Mouse (Mus musculus) testis, adult 2 months (tissue): Measurements from ENCODE around the gene S100a11. TPM values are rescaled to one million over a fixed set of nuclear protein-coding genes. Genes with fewer than 3 reads are reported as not detected.

Source experiments
- H3K27ac ChIP-seq: fragments of 200-500 bp; 2 replicates; pipeline ENCODE4 v1.5.1; 2012; ENCODE audit warnings: low read depth, low read length; ENCODE audit not compliant: control insufficient read depth, insufficient read depth
- H3K27me3 ChIP-seq: fragments of 200-500 bp; 2 replicates; pipeline ENCODE4 v1.6.1; 2012; ENCODE audit warnings: mild to moderate bottlenecking, low read length, moderate library complexity; ENCODE audit not compliant: control insufficient read depth, insufficient read depth
- H3K36me3 ChIP-seq: fragments of 200-500 bp; 2 replicates; pipeline ENCODE4 v1.6.1; 2012; ENCODE audit warnings: mild to moderate bottlenecking, low read length; ENCODE audit not compliant: control insufficient read depth, insufficient read depth
- H3K4me1 ChIP-seq: fragments of 200-500 bp; 2 replicates; pipeline ENCODE4 v1.6.1; 2012; ENCODE audit warnings: low read length; ENCODE audit not compliant: control insufficient read depth, insufficient read depth
- H3K4me3 ChIP-seq: fragments of 200-500 bp; 2 replicates; pipeline ENCODE4 v1.5.1; 2012; ENCODE audit warnings: low read depth, mild to moderate bottlenecking, low read length, moderate library complexity, mixed read lengths; ENCODE audit not compliant: control insufficient read depth
- CTCF ChIP-seq: fragments of 200-500 bp; IDR thresholded peaks from 2 replicates; pipeline ENCODE4 v1.5.1; 2012; ENCODE audit warnings: low read depth, mild to moderate bottlenecking, inconsistent platforms, low read length, moderate library complexity; ENCODE audit not compliant: control insufficient read depth, insufficient read depth, insufficient replicate concordance
- POLR2A ChIP-seq: fragments of 200-500 bp; IDR thresholded peaks from 2 replicates; pipeline ENCODE4 v1.6.1; 2012; ENCODE audit warnings: low read depth, mild to moderate bottlenecking, inconsistent platforms, low read length, moderate library complexity; ENCODE audit not compliant: control insufficient read depth
- polyA plus RNA-seq: library from polyadenylated mRNA; depleted of rRNA; stranded (reverse); fragments of >200 nt; gene quantifications from 2 replicates; pipeline ENCODE4 v1.2.3, GENCODE M21; 2012

S100a11 gene
- polyA plus RNA-seq, 1 experiment = 22.1 TPM

DNA sequence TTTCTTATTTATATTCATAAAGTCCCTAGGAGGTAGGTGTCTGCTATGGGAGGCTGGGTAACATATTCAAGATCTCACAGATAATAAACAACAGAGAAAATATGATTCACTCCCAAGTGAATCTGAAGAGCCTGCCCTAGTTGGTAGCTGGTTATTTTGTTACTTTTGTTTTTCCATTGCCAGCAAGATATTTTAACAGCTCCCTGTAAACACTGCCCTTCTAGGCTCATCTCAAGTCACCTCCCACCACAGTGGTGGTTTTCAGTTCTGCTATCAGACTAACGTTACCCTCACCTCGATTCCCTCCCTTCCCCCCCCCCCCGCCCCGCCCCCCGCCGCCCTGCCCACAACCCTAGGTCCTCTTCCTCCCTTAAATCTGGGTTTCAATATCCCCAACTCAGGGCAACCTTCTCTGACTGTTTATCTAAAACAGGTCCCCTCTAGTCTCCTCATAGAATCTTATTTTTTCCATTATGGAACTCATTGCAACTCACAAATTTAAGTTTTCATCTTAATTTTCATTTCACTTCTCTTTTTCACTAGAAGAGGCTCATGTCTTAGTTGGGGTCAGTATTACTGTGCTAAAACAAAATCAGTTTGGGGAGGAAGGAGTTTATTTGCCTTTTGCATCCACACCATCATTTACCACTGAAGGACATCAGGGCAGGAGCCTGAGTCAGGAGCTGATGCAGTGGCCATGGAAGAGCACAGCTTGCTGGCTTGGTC, 28.4 kb downstream of the S100a11 start:
- TF ChIP-seq POLR2A (no peak), CTCF (no peak)
- Histone ChIP-seq H3K27me3 (no peaks in the 10 kb centered on the region), H3K36me3 (no peaks in the 10 kb centered on the region), H3K27ac (no peak overlapping the region), H3K4me3 (no peak overlapping the region), H3K4me1 (peaks cover 6% of the 10 kb centered on the region)

DNA sequence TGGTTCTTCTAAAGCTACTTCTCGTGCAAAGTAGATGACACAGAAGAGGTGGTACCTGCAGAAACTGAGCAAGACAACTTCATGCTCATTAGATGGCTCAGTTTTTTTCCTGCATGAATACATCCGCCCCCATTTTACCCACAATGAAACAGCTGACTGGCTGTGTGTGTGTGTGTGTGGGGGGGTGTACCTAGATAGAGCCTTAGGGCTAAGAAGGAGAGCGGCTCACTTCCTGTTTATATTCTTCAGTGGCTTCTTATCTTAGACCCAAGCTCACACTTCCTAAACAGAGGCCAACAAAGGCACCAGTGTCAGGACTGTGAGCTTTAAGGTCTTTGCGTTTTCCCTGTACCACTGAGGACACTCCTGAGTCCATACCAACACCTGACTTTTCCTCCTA, 29.7 kb downstream of the S100a11 start:
- H3K4me3 ChIP-seq = no peak overlapping the region
- no peak overlapping the region for H3K27ac ChIP-seq
- no peaks in the 10 kb centered on the region for H3K36me3 ChIP-seq
- peaks cover 11% of the 10 kb centered on the region for H3K4me1 ChIP-seq
- no peaks in the 10 kb centered on the region for H3K27me3 ChIP-seq
- TF ChIP-seq CTCF (no peak), POLR2A (no peak)

DNA sequence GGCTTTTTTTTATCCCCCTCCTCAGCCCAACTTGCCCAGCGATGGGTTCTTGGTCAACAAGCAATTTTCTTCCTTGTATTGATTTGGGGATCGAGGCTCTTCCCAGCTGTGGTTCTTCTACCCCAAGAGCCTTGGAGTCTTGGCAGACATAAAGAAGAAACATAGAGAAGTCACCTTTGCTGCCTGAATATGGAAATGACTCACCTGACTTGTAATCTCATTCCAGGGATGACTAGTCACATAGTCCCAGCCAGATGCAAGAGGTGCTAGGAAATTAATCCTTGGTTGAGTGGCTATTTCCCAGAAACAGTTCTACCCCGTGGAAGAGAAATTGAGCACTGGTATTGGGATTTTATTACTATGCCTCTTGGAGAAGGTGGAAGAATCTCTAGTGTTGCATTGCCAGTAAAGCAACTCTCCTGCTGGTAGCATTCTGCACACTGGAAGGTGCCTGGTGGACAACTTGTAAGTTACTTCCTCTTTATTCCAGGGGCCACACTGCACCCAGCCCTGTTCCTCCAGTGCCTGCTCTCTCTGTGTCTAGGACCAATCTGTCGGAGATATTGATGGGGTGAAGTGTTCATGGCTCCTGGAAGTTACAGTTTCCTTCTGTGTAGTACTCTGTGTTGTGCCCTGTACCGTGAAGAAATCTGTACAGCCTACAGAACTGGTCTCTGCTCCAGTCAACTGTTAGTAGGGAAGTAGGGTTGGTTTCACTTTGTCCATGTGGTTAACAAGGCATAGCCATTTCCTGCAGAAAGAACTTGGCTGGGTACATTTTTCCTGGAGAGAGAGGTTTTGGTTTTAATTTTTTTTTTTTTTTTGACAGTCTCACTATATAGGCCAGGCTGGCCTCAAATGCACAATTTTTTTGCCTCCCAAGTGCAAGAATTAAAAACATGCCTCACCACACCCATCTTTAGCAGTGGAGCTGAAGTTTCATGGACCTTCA, 31.9 kb downstream of the S100a11 start:
- TF ChIP-seq CTCF = no peak
- TF ChIP-seq POLR2A = no peak
- H3K36me3 ChIP-seq = no peaks in the 10 kb centered on the region
- H3K27me3 ChIP-seq = no peaks in the 10 kb centered on the region
- H3K4me3 ChIP-seq = no peak overlapping the region
- H3K27ac ChIP-seq = no peak overlapping the region
- peaks cover 14% of the 10 kb centered on the region for H3K4me1 ChIP-seq

DNA sequence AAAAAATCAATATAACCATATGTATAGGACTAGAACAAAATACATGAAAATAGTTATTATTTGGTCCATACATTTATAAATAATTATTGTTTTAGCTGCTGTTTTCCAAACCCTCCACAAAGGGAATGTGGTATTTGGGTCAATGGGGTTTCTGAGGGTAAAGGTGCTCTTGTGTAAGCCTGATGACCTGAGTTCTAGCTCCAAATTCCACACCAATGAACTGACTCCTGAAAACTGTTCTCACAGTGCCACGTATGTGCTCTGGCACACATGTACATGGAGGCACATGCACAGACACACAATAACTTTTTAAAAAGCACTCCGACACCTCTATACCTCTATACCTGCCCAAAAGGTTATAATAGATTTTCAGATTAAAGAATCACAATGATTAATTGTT, 33.0 kb downstream of the S100a11 start:
- H3K36me3 ChIP-seq = no peaks in the 10 kb centered on the region
- no peaks in the 10 kb centered on the region for H3K27me3 ChIP-seq
- H3K4me1 ChIP-seq = peaks cover 8% of the 10 kb centered on the region
- no peak overlapping the region for H3K4me3 ChIP-seq
- no peak overlapping the region for H3K27ac ChIP-seq
- TF ChIP-seq POLR2A (no peak), CTCF (no peak)

DNA sequence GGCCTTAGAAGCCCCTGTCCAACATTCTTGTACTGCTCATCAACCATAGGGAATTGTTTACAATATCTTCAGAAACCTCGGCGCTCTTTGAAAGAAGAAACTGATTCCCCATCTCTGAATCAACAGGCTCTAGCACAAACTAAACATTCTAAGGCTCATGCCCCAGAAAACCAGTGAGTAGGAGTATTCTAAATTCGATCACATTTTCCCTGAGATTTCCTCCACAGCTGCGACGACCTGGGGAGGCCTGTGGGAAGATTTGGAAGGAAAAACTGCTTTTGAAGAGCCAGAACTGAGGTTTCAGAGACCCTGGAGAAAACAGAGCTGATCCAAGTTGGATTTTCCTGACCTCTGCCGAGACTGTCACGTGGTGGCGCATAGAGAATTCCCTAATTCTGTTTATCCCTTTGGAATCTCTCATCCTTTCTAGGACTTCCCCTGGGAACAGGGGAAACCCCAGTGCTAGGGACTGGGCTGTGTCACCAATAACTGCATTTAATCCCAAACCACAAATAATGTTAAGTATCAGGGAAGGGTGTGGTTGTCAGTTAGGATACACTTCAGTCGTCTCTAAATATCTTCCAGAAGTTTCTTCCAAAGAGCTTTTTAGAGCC, 33.6 kb downstream of the S100a11 start:
- no peak overlapping the region for H3K4me3 ChIP-seq
- no peaks in the 10 kb centered on the region for H3K36me3 ChIP-seq
- no peaks in the 10 kb centered on the region for H3K27me3 ChIP-seq
- no peak for TF ChIP-seq CTCF
- TF ChIP-seq POLR2A = no peak
- peaks cover 8% of the 10 kb centered on the region for H3K4me1 ChIP-seq
- no peak overlapping the region for H3K27ac ChIP-seq

DNA sequence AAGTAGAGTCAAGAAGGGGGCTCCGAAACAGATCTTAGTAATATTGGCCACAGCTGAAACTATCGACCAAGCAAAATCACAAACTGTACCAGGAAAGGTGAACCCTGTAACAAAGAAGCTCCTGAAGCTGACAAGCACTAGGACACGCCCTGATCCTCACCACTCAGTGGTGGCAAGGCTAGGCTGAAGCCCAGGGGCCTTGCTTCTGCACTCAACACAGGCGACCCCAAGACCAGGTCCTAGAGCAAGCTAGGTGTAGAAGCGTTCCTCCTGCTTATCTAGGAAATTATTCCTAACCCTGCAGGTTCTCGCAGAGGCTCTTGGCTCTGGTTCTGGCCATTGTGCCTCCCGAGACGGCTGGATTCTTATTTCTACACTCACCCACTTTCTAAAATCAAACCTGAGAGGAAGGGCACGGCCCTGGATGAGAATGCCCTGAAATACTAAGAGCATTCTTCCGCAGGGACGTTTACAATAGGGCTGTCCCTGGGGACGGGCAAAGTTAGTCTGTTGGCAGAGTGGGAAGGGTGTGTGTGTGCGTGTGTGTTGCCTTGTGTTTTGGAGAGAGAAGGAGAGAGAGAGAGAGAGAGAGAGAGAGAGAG, 34.2 kb downstream of the S100a11 start:
- Histone ChIP-seq H3K36me3 (no peaks in the 10 kb centered on the region), H3K27ac (no peak overlapping the region), H3K27me3 (no peaks in the 10 kb centered on the region), H3K4me1 (peaks cover 8% of the 10 kb centered on the region), H3K4me3 (peak overlapping the region; percentile 39)
- TF ChIP-seq POLR2A (no peak), CTCF (no peak)
